Mouse (Mus musculus) liver, embryonic 12.5 days (tissue): ENCODE data around the gene Rpl6. TPM values are rescaled to one million over a fixed set of nuclear protein-coding genes. Genes with fewer than 3 reads are reported as not detected.

ENCODE experiments used
- ATAC-seq: fragments of 200-750 bp; cut with Nextera tagmentation; 2 replicates; pipeline ENCODE4 v1.8.0; 2017; ENCODE audit warnings: moderate number of reproducible peaks, mild to moderate bottlenecking, moderate library complexity
- H3K27ac ChIP-seq: fragments of 300-500 bp; sonication (generic); 2 replicates; pipeline ENCODE4 v1.5.1; 2016; ENCODE audit warnings: mild to moderate bottlenecking
- H3K27me3 ChIP-seq: fragments of 300-500 bp; sonication (generic); replicated peaks from 2 replicates; pipeline ENCODE4 v1.6.1; 2016; ENCODE audit warnings: mild to moderate bottlenecking, moderate library complexity
- H3K36me3 ChIP-seq: fragments of 300-500 bp; sonication (generic); 2 replicates; pipeline ENCODE4 v1.6.1; 2016; ENCODE audit warnings: mild to moderate bottlenecking, moderate library complexity
- H3K4me1 ChIP-seq: fragments of 300-500 bp; sonication (generic); 2 replicates; pipeline ENCODE4 v1.6.1; 2016
- H3K4me2 ChIP-seq: fragments of 300-500 bp; sonication (generic); 2 replicates; pipeline ENCODE4 v1.6.1; 2016; ENCODE audit warnings: mild to moderate bottlenecking, moderate library complexity
- H3K4me3 ChIP-seq: fragments of 300-500 bp; sonication (generic); 2 replicates; pipeline ENCODE4 v1.5.1; 2016; ENCODE audit warnings: mild to moderate bottlenecking, moderate library complexity
- H3K9ac ChIP-seq: fragments of 300-500 bp; sonication (generic); 2 replicates; pipeline ENCODE4 v1.6.1; 2016; ENCODE audit warnings: mild to moderate bottlenecking, moderate library complexity
- H3K9me3 ChIP-seq: fragments of 300-500 bp; sonication (generic); replicated peaks from 2 replicates; pipeline ENCODE4 v1.6.1; 2016; ENCODE audit warnings: mild to moderate bottlenecking, moderate library complexity
- WGBS: fragments of 180-500 bp; shearing (Covaris S2); methylation state at CpG from one replicate; pipeline ENCODE4 v1.1.7; 2016; ENCODE audit not compliant: insufficient replicate concordance; 5-methylcytosine and 5-hydroxymethylcytosine counted together
- polyA plus RNA-seq: library from polyadenylated mRNA; unstranded; fragments of >200 nt; fragmentation: Nextera tagmentation; extraction: Ambion mirVana; gene quantifications from 2 replicates; pipeline ENCODE4 v1.2.1, GENCODE M21; 2016

Gene Rpl6
- polyA plus RNA-seq, 1 experiment from 2014 or later = 602 TPM

GRCm38 (mm10) chr5:121184375-121184774, 19.9 kb upstream of the Rpl6 start:
- 0 out of 2 replicates have a peak, but pooled peaks cover 13% of the 10 kb centered on the region for H3K36me3 ChIP-seq
- no peaks in the 10 kb centered on the region for H3K9me3 ChIP-seq
- ATAC-seq = no peak
- no peak overlapping the region for H3K9ac ChIP-seq
- WGBS = 52% methylated on average over 2 of the region's 2 CpGs
- H3K4me2 ChIP-seq = peak overlapping the region; percentile 54
- no peaks in the 10 kb centered on the region for H3K27me3 ChIP-seq
- peaks cover 94% of the 10 kb centered on the region for H3K4me1 ChIP-seq
- H3K4me3 ChIP-seq = no peak overlapping the region
- H3K27ac ChIP-seq = peak overlapping the region; percentile 82

- ATAC-seq = peak; percentile 78
- peak overlapping the region; percentile 44 for H3K9ac ChIP-seq
- H3K36me3 ChIP-seq = 0 out of 2 replicates have a peak, but pooled peaks cover 13% of the 10 kb centered on the region
- H3K27me3 ChIP-seq = no peaks in the 10 kb centered on the region
- peak overlapping the region; percentile 54 for H3K4me2 ChIP-seq
- peak overlapping the region; percentile 16; the same call in 1 of the 2 replicates for H3K4me3 ChIP-seq
- WGBS = 12% methylated on average over 11 of the region's 11 CpGs
- H3K27ac ChIP-seq = peak overlapping the region; percentile 82
- H3K9me3 ChIP-seq = no peaks in the 10 kb centered on the region
- peaks cover 93% of the 10 kb centered on the region for H3K4me1 ChIP-seq
Measured at GRCm38 (mm10) chr5:121184945-121185551, 19.2 kb upstream of the Rpl6 start.

- ATAC-seq = no peak
- no peaks in the 10 kb centered on the region for H3K27me3 ChIP-seq
- peak overlapping the region; percentile 38; the same call in 1 of the 2 replicates for H3K4me2 ChIP-seq
- H3K9me3 ChIP-seq = no peaks in the 10 kb centered on the region
- peaks cover 90% of the 10 kb centered on the region for H3K4me1 ChIP-seq
- H3K9ac ChIP-seq = peak overlapping the region; percentile 15; the same call in 1 of the 2 replicates
- 78% methylated on average over 8 of the region's 8 CpGs for WGBS
- 0 out of 2 replicates have a peak, but pooled peaks cover 13% of the 10 kb centered on the region for H3K36me3 ChIP-seq
- no peak overlapping the region; the same call in 1 of the 2 replicates for H3K27ac ChIP-seq
- H3K4me3 ChIP-seq = no peak overlapping the region
Measured at GRCm38 (mm10) chr5:121187580-121188001, 16.7 kb upstream of the Rpl6 start.

GRCm38 (mm10) chr5:121188265-121188664, 16.0 kb upstream of the Rpl6 start:
- Histone ChIP-seq H3K36me3 (0 out of 2 replicates have a peak, but pooled peaks cover 13% of the 10 kb centered on the region), H3K4me1 (peaks cover 90% of the 10 kb centered on the region), H3K4me3 (0 out of 2 replicates have a peak overlapping the region, but pooled peaks have one; percentile 3), H3K9ac (0 out of 2 replicates have a peak overlapping the region, but pooled peaks have one; percentile 39), H3K4me2 (0 out of 2 replicates have a peak overlapping the region, but pooled peaks have one; percentile 38), H3K27ac (no peak overlapping the region), H3K27me3 (no peaks in the 10 kb centered on the region), H3K9me3 (no peaks in the 10 kb centered on the region)
- 80% methylated on average over 9 of the region's 9 CpGs for WGBS
- no peak for ATAC-seq

GRCm38 (mm10) chr5:121189182-121189581, 15.1 kb upstream of the Rpl6 start:
- 57% methylated on average over 9 of the region's 9 CpGs for WGBS
- H3K27me3 ChIP-seq = no peaks in the 10 kb centered on the region
- H3K9me3 ChIP-seq = no peaks in the 10 kb centered on the region
- 0 out of 2 replicates have a peak, but pooled peaks cover 8% of the 10 kb centered on the region for H3K36me3 ChIP-seq
- H3K4me2 ChIP-seq = peak overlapping the region; percentile 38
- peak overlapping the region; percentile 26 for H3K4me3 ChIP-seq
- peaks cover 90% of the 10 kb centered on the region for H3K4me1 ChIP-seq
- 0 out of 2 replicates have a peak overlapping the region, but pooled peaks have one; percentile 0 for H3K27ac ChIP-seq
- 0 out of 2 replicates have a peak overlapping the region, but pooled peaks have one; percentile 19 for H3K9ac ChIP-seq
- ATAC-seq = no peak

GRCm38 (mm10) chr5:121190210-121190835, 14.0 kb upstream of the Rpl6 start:
- Histone ChIP-seq H3K27ac (peak overlapping the region; percentile 88), H3K9me3 (no peaks in the 10 kb centered on the region), H3K4me2 (peak overlapping the region; percentile 85), H3K27me3 (no peaks in the 10 kb centered on the region), H3K9ac (peak overlapping the region; percentile 92), H3K4me1 (peaks cover 90% of the 10 kb centered on the region), H3K4me3 (peak overlapping the region; percentile 92), H3K36me3 (0 out of 2 replicates have a peak, but pooled peaks cover 8% of the 10 kb centered on the region)
- ATAC-seq = no peak
- 17% methylated on average over 21 of the region's 21 CpGs for whole genome bisulfite sequencing

- H3K4me1 ChIP-seq = peaks cover 90% of the 10 kb centered on the region
- 0 out of 2 replicates have a peak, but pooled peaks cover 8% of the 10 kb centered on the region for H3K36me3 ChIP-seq
- peak; percentile 85 for ATAC-seq
- H3K9ac ChIP-seq = peak within 1 kb of the TSS; percentile 92
- peak within 1 kb of the TSS; percentile 85 for H3K4me2 ChIP-seq
- H3K27ac ChIP-seq = peak within 1 kb of the TSS; percentile 88
- H3K4me3 ChIP-seq = peak within 1 kb of the TSS; percentile 92
- H3K9me3 ChIP-seq = no peaks in the 10 kb centered on the region
- no peaks in the 10 kb centered on the region for H3K27me3 ChIP-seq
- WGBS = under 1% methylated on average over 63 of the region's 98 CpGs
Measured at GRCm38 (mm10) chr5:121190836-121191583, 13.3 kb upstream of the Rpl6 start, which contains the start of gene Ptpn11. TSS of gene Ptpn11 (minus strand) at chr5:121191397.

- Histone ChIP-seq H3K36me3 (0 out of 2 replicates have a peak, but pooled peaks cover 8% of the 10 kb centered on the region), H3K27ac (peak overlapping the region; percentile 88), H3K27me3 (no peaks in the 10 kb centered on the region), H3K4me3 (peak overlapping the region; percentile 92), H3K4me2 (peak overlapping the region; percentile 85), H3K4me1 (peaks cover 90% of the 10 kb centered on the region), H3K9me3 (no peaks in the 10 kb centered on the region), H3K9ac (peak overlapping the region; percentile 92)
- 12% methylated on average over 17 of the region's 17 CpGs for WGBS
- peak; percentile 27 for ATAC-seq
Measured at GRCm38 (mm10) chr5:121191584-121191906, 12.7 kb upstream of the Rpl6 start.

GRCm38 (mm10) chr5:121194173-121194572, 10.1 kb upstream of the Rpl6 start:
- WGBS = 17% methylated on average over 1 of the region's 1 CpGs
- peak; percentile 77 for ATAC-seq
- no peak overlapping the region for H3K4me3 ChIP-seq
- H3K4me2 ChIP-seq = peak overlapping the region; percentile 27
- H3K27ac ChIP-seq = peak overlapping the region; percentile 90
- peak overlapping the region; percentile 32 for H3K9ac ChIP-seq
- no peaks in the 10 kb centered on the region for H3K27me3 ChIP-seq
- no peaks in the 10 kb centered on the region for H3K9me3 ChIP-seq
- no peaks in the 10 kb centered on the region for H3K36me3 ChIP-seq
- peaks cover 89% of the 10 kb centered on the region for H3K4me1 ChIP-seq

- H3K4me2 ChIP-seq = peak overlapping the region; percentile 35
Measured at GRCm38 (mm10) chr5:121196764-121197163, 7.5 kb upstream of the Rpl6 start.

GRCm38 (mm10) chr5:121197337-121197736, 6.9 kb upstream of the Rpl6 start:
- H3K27me3 ChIP-seq = no peaks in the 10 kb centered on the region
- no peaks in the 10 kb centered on the region for H3K36me3 ChIP-seq
- peaks cover 70% of the 10 kb centered on the region for H3K4me1 ChIP-seq
- H3K4me2 ChIP-seq = no peak overlapping the region
- ATAC-seq = no peak
- H3K9ac ChIP-seq = peak overlapping the region; percentile 6; the same call in 1 of the 2 replicates
- H3K27ac ChIP-seq = peak overlapping the region; percentile 74
- 76% methylated on average over 2 of the region's 2 CpGs for WGBS
- no peak overlapping the region for H3K4me3 ChIP-seq
- H3K9me3 ChIP-seq = no peaks in the 10 kb centered on the region

More at GRCm38 (mm10) chr5:121196764-121197163, 7.5 kb upstream of the Rpl6 start:
- Histone ChIP-seq H3K4me1 (peaks cover 76% of the 10 kb centered on the region), H3K27ac (peak overlapping the region; percentile 74), H3K9ac (peak overlapping the region; percentile 6), H3K9me3 (no peaks in the 10 kb centered on the region), H3K27me3 (no peaks in the 10 kb centered on the region), H3K36me3 (no peaks in the 10 kb centered on the region), H3K4me3 (no peak overlapping the region)
- peak; percentile 76 for ATAC-seq
- WGBS = 13% methylated on average over 5 of the region's 5 CpGs
